Mouse (Mus musculus) monocyte, adult 59 days (primary cell): ENCODE results near the gene Pdzd11. TPM values are rescaled to one million over a fixed set of nuclear protein-coding genes. Genes with fewer than 3 reads are reported as not detected.

Experiments
- total RNA-seq, 2 experiments: library from RNA; stranded (reverse); gene quantifications; one replicate each; pipeline ENCODE4 v1.2.4; 2023

Gene Pdzd11
- total RNA-seq, result 10 to 100 TPM; 18.6 to 18.8 TPM

GRCm38 (mm10) chrX:100625802-100626793 lies at the start of gene Pdzd11:
Pdzd11 (minus strand) TSS chrX:100626568.

GRCm38 (mm10) chrX:100625546-100625801 lies 894 bp downstream of the Pdzd11 start, which contains the start of gene Kif4:
Kif4 (plus strand) TSS chrX:100625737.

GRCm38 (mm10) chrX:100605314-100605713 lies 21.1 kb downstream of the Pdzd11 start, which contains the start of gene Arr3:
Arr3 (plus strand) TSS chrX:100605497.

GRCm38 (mm10) chrX:100594791-100595190 lies 31.6 kb downstream of the Pdzd11 start, which contains the start of gene P2ry4:
P2ry4 (minus strand) TSS chrX:100594869.

Other genes starting within 250 kb of the Pdzd11 start
- not detected for gene Otud6a, start 197.6 kb downstream of the Pdzd11 start, total RNA-seq
- not detected for gene Awat2, start 183.9 kb downstream of the Pdzd11 start, total RNA-seq
- 10 to 100 TPM; 65.7 to 67.3 TPM for gene Igbp1, start 132.3 kb downstream of the Pdzd11 start, total RNA-seq
- gene Dgat2l6, start 101.7 kb downstream of the Pdzd11 start, total RNA-seq, result not detected
- not detected for gene Awat1, start 54.3 kb downstream of the Pdzd11 start, total RNA-seq
- not detected for gene P2ry4, start 31.7 kb downstream of the Pdzd11 start, total RNA-seq
- gene Arr3, start 21.1 kb downstream of the Pdzd11 start, total RNA-seq, result not detected
- under 1 TPM; 0.33 to 0.50 TPM for gene Kif4, start 831 bp downstream of the Pdzd11 start, total RNA-seq
- under 1 TPM in 1 of 2 experiments, not detected in 1; 0.18 TPM for gene Gdpd2, start 103.3 kb upstream of the Pdzd11 start, total RNA-seq
- gene Dlg3, start 141.2 kb upstream of the Pdzd11 start, total RNA-seq, result 1 to 10 TPM; 1.7 to 2.5 TPM